Mouse (Mus musculus) heart, adult 2 months (tissue): ENCODE data around the gene Ddit4.

Experiments used
- CTCF ChIP-seq: fragments of 200-600 bp; IDR thresholded peaks from 2 replicates; pipeline ENCODE4 v1.8.1; 2022; ENCODE audit warnings: antibody characterized with exemption, mild to moderate bottlenecking, moderate library complexity
- EP300 ChIP-seq: fragments of 200-500 bp; IDR thresholded peaks from 2 replicates; pipeline ENCODE4 v1.6.1; 2011; ENCODE audit warnings: low read depth, low read length, control low read depth; ENCODE audit not compliant: insufficient read depth
- POLR2A ChIP-seq: fragments of 200-500 bp; IDR thresholded peaks from 2 replicates; pipeline ENCODE4 v1.6.1; 2011; ENCODE audit warnings: mild to moderate bottlenecking, low read depth, low read length, control low read depth; ENCODE audit not compliant: insufficient read depth

DNA sequence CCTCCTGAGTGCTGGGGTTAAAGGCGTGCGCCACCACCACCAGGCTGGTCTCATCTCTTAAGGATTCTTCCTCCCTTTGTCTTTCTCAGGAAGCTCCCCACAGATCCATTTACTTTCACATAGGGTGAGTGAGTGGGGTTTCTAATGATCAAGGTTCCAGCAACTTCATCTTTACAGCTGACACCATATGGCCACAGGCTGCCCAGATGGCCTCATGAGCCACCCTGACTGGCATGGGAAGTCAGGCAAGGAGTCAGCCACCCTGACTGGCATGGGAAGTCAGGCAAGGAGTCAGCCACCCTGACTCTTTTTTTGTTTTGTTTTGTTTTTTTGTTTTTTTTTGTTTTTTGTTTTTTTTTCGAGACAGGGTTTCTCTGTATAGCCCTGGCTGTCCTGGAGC lies 6.2 kb downstream of the Ddit4 start:
- TF ChIP-seq CTCF (no peak), EP300 (no peak), POLR2A (no peak)
